Mouse (Mus musculus) erythroblast, embryonic 14.5 days (primary cell): Measurements from ENCODE around the gene Sorcs2.

Experiments used
- GATA1 ChIP-seq: IDR thresholded peaks from 2 replicates; pipeline ENCODE4 v1.6.1; 2012; ENCODE audit warnings: low read length, inconsistent platforms, mixed read lengths
- TAL1 ChIP-seq: IDR thresholded peaks from 3 replicates; pipeline ENCODE4 v1.6.1; 2012; ENCODE audit warnings: low read length, inconsistent platforms, mixed read lengths

- no peak for TF ChIP-seq GATA1
- no peak for TF ChIP-seq TAL1
These were observed 189.1 kb downstream of the Sorcs2 start for GRCm38 (mm10) chr5:36208803-36209202.
